Mouse (Mus musculus) heart, embryonic 15.5 days (tissue): ENCODE data around the gene Rbm44. TPM values are rescaled to one million over a fixed set of nuclear protein-coding genes. Genes with fewer than 3 reads are reported as not detected.

Experiments
- ATAC-seq: fragments of 200-750 bp; cut with Nextera tagmentation; replicated peaks from 2 replicates; pipeline ENCODE4 v1.8.0; 2017; ENCODE audit warnings: low read depth, moderate TSS enrichment; ENCODE audit not compliant: insufficient number of reproducible peaks, insufficient read depth, low FRiP score
- H3K27ac ChIP-seq: fragments of 300-500 bp; sonication (generic); 2 replicates; pipeline ENCODE4 v1.5.1; 2015; ENCODE audit warnings: mild to moderate bottlenecking, inconsistent platforms
- H3K27me3 ChIP-seq: fragments of 300-500 bp; sonication (generic); 2 replicates; pipeline ENCODE4 v1.6.1; 2015; ENCODE audit warnings: inconsistent platforms
- H3K36me3 ChIP-seq: fragments of 300-500 bp; sonication (generic); 2 replicates; pipeline ENCODE4 v1.6.1; 2015; ENCODE audit warnings: mild to moderate bottlenecking, inconsistent platforms
- H3K4me1 ChIP-seq: fragments of 300-500 bp; sonication (generic); replicated peaks from 2 replicates; pipeline ENCODE4 v1.6.1; 2015; ENCODE audit warnings: inconsistent platforms
- H3K4me2 ChIP-seq: fragments of 300-500 bp; sonication (generic); 2 replicates; pipeline ENCODE4 v1.6.1; 2015; ENCODE audit warnings: inconsistent platforms, mild to moderate bottlenecking, moderate library complexity
- H3K4me3 ChIP-seq: fragments of 300-500 bp; sonication (generic); 2 replicates; pipeline ENCODE4 v1.5.1; 2015; ENCODE audit warnings: mild to moderate bottlenecking, inconsistent platforms
- H3K9ac ChIP-seq: fragments of 300-500 bp; sonication (generic); 2 replicates; pipeline ENCODE4 v1.6.1; 2015; ENCODE audit warnings: mild to moderate bottlenecking, inconsistent platforms
- H3K9me3 ChIP-seq: fragments of 300-500 bp; sonication (generic); replicated peaks from 2 replicates; pipeline ENCODE4 v1.6.1; 2016; ENCODE audit warnings: inconsistent platforms
- WGBS: fragments of 180-500 bp; shearing (Covaris S2); methylation state at CpG from one replicate; pipeline ENCODE4 v1.1.7; 2015; ENCODE audit warnings: mixed read lengths; 5-methylcytosine and 5-hydroxymethylcytosine counted together
- polyA plus RNA-seq: library from polyadenylated mRNA; unstranded; fragments of >200 nt; fragmentation: Nextera tagmentation; extraction: Ambion mirVana; gene quantifications from 2 replicates; pipeline ENCODE4 v1.2.1, GENCODE M21; 2015

Rbm44 gene
- polyA plus RNA-seq, 1 experiment from 2014 or later, result 4.0 TPM

DNA sequence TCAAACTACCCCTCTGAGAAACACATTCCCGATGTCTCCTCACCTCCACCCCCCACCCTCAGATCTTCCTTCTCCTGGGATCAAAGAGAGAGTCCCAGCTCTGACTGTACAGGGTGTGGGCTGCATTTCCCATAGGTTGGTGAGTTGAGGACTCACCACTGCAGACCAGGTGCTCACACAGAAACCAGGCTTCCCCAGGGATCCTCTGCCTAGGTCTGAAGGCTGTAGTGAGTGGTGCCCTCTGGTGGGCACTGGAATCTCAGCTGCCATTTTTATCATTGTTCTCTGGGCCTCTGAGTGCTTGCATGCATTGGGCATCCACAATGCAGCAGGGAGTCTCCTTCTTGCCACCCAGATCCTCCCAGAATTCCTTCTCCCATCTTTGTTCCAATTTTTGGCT, 66.2 kb downstream of the Rbm44 start:
- Histone ChIP-seq H3K36me3 (no peaks in the 10 kb centered on the region), H3K9ac (no peak overlapping the region), H3K27me3 (no peaks in the 10 kb centered on the region), H3K27ac (peak overlapping the region; percentile 98), H3K9me3 (no peaks in the 10 kb centered on the region), H3K4me2 (no peak overlapping the region), H3K4me3 (no peak overlapping the region), H3K4me1 (peaks cover 76% of the 10 kb centered on the region)
- 80% methylated on average over 1 of the region's 1 CpGs for WGBS
- ATAC-seq, result no peak; the same call in 1 of the 2 replicates

DNA sequence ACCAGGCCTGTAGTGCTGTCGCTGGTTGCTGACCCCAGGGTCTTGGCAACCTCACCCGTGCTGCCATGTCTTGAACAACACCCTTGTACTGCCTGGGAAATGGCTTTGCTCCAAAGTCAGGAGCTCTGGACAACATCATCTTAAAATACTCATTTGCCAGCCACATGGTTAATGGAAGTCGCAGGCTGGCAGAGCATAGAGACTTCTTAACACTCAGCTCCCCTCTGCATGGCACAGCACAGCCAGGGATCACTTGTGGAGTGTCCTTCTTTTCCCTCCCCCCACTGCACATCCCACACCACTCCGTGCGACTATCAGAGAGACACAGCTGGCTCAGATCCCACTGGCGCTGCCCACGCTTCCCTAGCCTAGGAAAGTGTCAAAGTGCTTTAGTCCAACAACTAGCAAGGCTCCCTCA, 66.7 kb downstream of the Rbm44 start:
- H3K4me1 ChIP-seq, result peaks cover 81% of the 10 kb centered on the region
- ATAC-seq, result peak; percentile 68
- H3K27me3 ChIP-seq, result no peaks in the 10 kb centered on the region
- no peaks in the 10 kb centered on the region for H3K9me3 ChIP-seq
- WGBS, result 30% methylated on average over 7 of the region's 7 CpGs
- H3K27ac ChIP-seq, result peak overlapping the region; percentile 98
- H3K9ac ChIP-seq, result peak overlapping the region; percentile 11; the same call in 1 of the 2 replicates
- H3K36me3 ChIP-seq, result no peaks in the 10 kb centered on the region
- H3K4me2 ChIP-seq, result peak overlapping the region; percentile 13
- H3K4me3 ChIP-seq, result no peak overlapping the region

DNA sequence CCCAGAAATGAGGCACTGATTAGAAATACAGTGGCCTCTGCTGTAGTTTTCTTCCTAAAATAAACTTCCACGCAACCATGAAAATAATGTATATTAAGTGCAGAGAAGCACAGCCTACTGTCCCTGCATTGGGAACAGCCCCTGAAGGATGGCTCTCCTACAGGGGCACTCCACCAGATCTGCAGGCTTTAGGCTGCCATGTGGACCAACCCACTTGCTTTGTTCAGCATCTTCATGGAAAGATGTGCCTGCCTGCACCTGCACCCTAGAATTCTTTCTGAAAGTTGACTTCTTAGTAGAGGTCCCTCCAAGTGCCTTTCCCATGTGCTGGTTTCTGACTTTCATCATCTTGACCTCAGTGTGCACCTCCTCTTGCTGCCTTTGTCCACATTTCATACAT, 70.4 kb downstream of the Rbm44 start:
- WGBS, result 85% methylated on average over 1 of the region's 1 CpGs
- Histone ChIP-seq H3K4me3 (no peak overlapping the region), H3K9me3 (no peaks in the 10 kb centered on the region), H3K9ac (no peak overlapping the region), H3K4me1 (peaks cover 73% of the 10 kb centered on the region), H3K27me3 (no peaks in the 10 kb centered on the region), H3K4me2 (no peak overlapping the region), H3K36me3 (no peaks in the 10 kb centered on the region), H3K27ac (peak overlapping the region; percentile 94)
- no peak for ATAC-seq

DNA sequence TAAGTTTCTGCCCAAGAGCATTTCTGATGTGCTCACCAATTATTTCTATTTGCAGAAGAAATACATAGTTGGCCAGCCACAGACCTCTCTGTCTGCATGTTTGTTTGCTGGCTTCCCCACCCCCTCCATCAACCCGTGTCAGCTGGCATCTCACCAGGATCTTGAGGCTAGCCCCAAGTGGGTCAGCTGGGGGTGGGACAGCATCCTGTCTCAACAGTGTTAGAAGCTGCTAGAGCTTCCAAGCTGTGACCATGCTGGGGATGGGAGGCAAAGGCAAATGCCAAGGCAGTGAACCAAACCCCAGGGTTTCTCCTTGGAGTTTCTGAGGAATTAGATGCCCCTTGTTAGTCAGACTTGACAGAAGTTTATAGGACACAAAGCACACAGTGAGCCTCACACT, 71.1 kb downstream of the Rbm44 start:
- Histone ChIP-seq H3K4me1 (peaks cover 66% of the 10 kb centered on the region), H3K27ac (peak overlapping the region; percentile 94), H3K27me3 (no peaks in the 10 kb centered on the region), H3K4me2 (no peak overlapping the region), H3K9me3 (no peaks in the 10 kb centered on the region), H3K4me3 (no peak overlapping the region), H3K36me3 (no peaks in the 10 kb centered on the region), H3K9ac (peak overlapping the region; percentile 33; the same call in 1 of the 2 replicates)
- WGBS, result 12% methylated on average over 1 of the region's 1 CpGs
- no peak for ATAC-seq

DNA sequence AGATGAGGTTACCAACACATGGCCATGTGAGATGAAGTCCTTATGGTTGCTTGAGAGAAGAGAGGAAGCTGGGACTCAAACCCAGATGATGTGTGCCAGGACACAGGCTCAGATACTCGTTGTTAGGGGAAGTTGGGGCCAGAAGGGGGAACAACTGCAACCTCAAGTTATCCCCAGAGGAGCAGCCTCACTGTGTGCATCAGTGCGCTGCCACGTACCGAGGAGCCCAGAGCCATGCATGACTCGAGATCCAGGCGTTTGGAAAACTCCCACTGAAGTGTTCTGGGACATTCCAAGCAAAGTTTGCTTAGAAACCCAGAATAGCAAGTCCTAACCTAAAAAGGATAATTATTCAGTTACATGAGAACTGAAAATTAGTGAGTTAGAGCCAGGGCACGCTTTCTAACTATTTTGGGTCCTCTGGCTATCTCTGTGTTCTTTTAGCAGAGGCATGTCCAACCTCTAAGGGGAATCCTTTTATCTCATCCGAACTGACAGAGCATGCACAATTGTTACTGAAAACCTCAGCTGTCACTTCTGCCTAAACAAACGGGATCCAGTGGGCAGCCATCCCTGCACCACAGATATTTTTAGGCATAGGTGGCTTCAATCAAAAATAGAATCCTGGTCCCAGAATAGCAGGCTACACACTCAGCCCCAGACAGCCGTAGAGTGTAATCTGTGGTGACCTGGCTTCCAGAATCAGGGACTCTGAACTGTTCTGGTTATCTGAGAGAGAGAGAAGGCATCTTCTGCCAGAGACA, 71.8 kb downstream of the Rbm44 start:
- Histone ChIP-seq H3K4me2 (peak overlapping the region; percentile 32), H3K27ac (peak overlapping the region; percentile 94), H3K9ac (peak overlapping the region; percentile 33), H3K4me1 (peaks cover 59% of the 10 kb centered on the region), H3K36me3 (no peaks in the 10 kb centered on the region), H3K4me3 (no peak overlapping the region), H3K27me3 (no peaks in the 10 kb centered on the region), H3K9me3 (no peaks in the 10 kb centered on the region)
- peak; percentile 80 for ATAC-seq
- WGBS, result 24% methylated on average over 10 of the region's 10 CpGs

DNA sequence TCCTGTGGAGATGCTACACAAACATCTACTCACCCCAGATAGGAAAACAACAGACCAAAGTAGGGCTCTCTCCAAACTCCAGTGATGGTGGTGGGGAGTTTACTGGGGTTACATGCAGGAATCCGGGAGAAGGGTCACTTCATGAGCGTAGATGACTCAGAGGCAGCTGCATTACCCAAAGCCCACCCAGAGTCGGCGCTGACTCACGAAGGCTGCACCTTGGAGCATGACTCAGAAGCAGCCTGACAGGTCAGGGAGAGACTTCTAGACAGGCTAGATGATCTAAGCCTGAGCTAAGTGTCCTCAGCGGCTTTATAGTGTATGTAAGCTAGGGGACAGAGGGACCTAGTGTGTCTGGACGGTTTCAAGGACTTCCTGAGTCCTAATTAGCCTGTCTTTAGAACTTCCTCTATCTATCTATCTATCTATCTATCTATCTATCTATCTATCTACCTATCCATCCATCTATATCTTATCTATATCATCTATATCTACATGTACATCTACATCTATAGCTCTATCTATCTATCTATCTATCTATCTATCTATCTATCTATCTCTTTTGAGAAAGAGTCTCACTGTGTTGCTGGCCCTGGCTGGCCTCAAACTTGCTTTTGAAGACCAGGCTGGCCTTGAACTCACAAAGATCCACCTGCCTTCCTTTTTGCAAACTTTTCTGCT, 74.9 kb downstream of the Rbm44 start:
- WGBS, result 83% methylated on average over 7 of the region's 7 CpGs
- no peak for ATAC-seq
- no peak overlapping the region for H3K27ac ChIP-seq

DNA sequence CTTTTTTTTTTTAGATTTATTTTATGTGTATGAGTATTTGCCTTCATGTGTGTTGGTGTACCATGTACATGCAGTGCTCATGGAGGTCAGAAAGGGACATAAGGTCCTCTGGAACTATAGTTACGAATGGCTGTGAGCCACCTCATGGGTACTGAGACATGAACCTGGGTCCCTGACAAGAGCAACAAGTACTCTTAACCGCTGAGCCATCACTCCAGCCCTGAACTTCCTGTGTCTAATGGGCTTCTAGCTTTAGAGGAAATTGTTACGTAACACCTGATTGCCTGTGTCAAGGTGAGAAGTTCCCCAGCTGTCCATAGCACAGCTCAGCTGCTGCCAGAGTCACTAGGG, 75.4 kb downstream of the Rbm44 start:
- Histone ChIP-seq H3K4me3 (no peak overlapping the region), H3K4me1 (peaks cover 34% of the 10 kb centered on the region), H3K27ac (no peak overlapping the region), H3K36me3 (no peaks in the 10 kb centered on the region), H3K9me3 (no peaks in the 10 kb centered on the region), H3K27me3 (no peaks in the 10 kb centered on the region), H3K4me2 (no peak overlapping the region), H3K9ac (no peak overlapping the region)
- 83% methylated on average over 3 of the region's 3 CpGs for WGBS
- ATAC-seq, result no peak

More for the DNA sequence above, 74.9 kb downstream of the Rbm44 start:
- H3K27me3 ChIP-seq, result no peaks in the 10 kb centered on the region
- no peak overlapping the region for H3K4me2 ChIP-seq
- no peak overlapping the region for H3K4me3 ChIP-seq
- no peaks in the 10 kb centered on the region for H3K9me3 ChIP-seq
- no peak overlapping the region for H3K9ac ChIP-seq
- H3K36me3 ChIP-seq, result no peaks in the 10 kb centered on the region
- peaks cover 39% of the 10 kb centered on the region for H3K4me1 ChIP-seq

Other genes with a start within 250 kb of the Rbm44 start
- 0.42 and 0.44 TPM in 2 replicates for gene Mlph, start 230.0 kb upstream of the Rbm44 start, polyA plus RNA-seq
- gene Prlh, start 192.0 kb upstream of the Rbm44 start, polyA plus RNA-seq, result not detected in 2 replicates
- gene Rab17, start 175.4 kb upstream of the Rbm44 start, polyA plus RNA-seq, result 2.9 and 3.0 TPM in 2 replicates
- gene Lrrfip1, start 146.4 kb upstream of the Rbm44 start, polyA plus RNA-seq, result 136 and 149 TPM in 2 replicates
- gene Ramp1, start 34.7 kb downstream of the Rbm44 start, polyA plus RNA-seq, result 46.1 and 50.6 TPM in 2 replicates
- gene Ube2f, start 105.2 kb downstream of the Rbm44 start, polyA plus RNA-seq, result 60.4 and 65.0 TPM in 2 replicates
- 11.5 and 15.6 TPM in 2 replicates for gene Scly, start 153.2 kb downstream of the Rbm44 start, polyA plus RNA-seq
- 0.03 and 0.08 TPM in 2 replicates for gene Espnl, start 177.0 kb downstream of the Rbm44 start, polyA plus RNA-seq
- gene Klhl30, start 205.9 kb downstream of the Rbm44 start, polyA plus RNA-seq, result 47.7 and 50.5 TPM in 2 replicates
- 0.78 and 1.5 TPM in 2 replicates for gene Erfe, start 221.3 kb downstream of the Rbm44 start, polyA plus RNA-seq